Mouse (Mus musculus): ENCODE data around the gene 1110032F04Rik. TPM values are rescaled to one million over a fixed set of nuclear protein-coding genes. Genes with fewer than 3 reads are reported as not detected.

The 1110032F04Rik gene
- polyA plus RNA-seq (2012; rRNA removed): 0.64 and 0.71 TPM in 2 replicates

GRCm38 (mm10) chr3:68869211-68869690 is at the start of gene 1110032F04Rik:
Gene 1110032F04Rik (plus strand): TSS chr3:68869586.

Other genes with a start within 250 kb of the 1110032F04Rik start
- 1.6 and 2.0 TPM in 2 replicates for gene Il12a, start 178.9 kb upstream of the 1110032F04Rik start, polyA plus RNA-seq (2012; rRNA removed)
- 7.6 and 8.9 TPM in 2 replicates for gene Ift80, start 135.0 kb downstream of the 1110032F04Rik start, polyA plus RNA-seq (2012; rRNA removed)
- 60.1 and 63.9 TPM in 2 replicates for gene Smc4, start 135.2 kb downstream of the 1110032F04Rik start, polyA plus RNA-seq (2012; rRNA removed)
- 37.4 and 46.2 TPM in 2 replicates for gene Trim59, start 175.2 kb downstream of the 1110032F04Rik start, polyA plus RNA-seq (2012; rRNA removed)

Data from liver, embryonic 14 days (tissue).